Mouse (Mus musculus): ENCODE measurements around the gene Olfr1415.
"Not testable (repeated sequence)": the region's sequence is repeated elsewhere in the genome, so short reads cannot be mapped to it uniquely, and the experiment has no call there.

The Olfr1415 gene

DNA sequence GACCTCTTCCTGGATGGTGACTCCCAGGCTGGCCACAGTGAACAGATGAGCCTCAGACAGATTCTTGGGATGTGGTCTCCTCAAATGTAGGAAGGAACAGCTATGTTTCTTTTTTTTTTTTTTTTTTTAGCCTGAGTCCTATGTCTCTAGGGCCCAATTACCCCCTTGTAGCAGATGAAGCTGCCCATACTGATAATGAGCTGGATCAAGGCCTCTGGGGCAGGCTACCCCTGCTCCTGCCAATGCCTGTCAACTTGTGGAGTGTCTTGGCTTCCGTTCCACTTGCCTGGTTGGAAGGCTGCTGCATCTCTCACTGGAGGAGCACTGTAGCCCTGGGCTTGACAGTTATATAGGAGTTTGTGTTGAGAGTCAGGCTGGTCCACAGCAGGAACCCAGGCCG lies at the start of gene Olfr1415:
TSS of gene Olfr1415 (minus strand) at position 101 of the 400 bp plus-strand sequence.
- DNase-seq = no peak

DNA sequence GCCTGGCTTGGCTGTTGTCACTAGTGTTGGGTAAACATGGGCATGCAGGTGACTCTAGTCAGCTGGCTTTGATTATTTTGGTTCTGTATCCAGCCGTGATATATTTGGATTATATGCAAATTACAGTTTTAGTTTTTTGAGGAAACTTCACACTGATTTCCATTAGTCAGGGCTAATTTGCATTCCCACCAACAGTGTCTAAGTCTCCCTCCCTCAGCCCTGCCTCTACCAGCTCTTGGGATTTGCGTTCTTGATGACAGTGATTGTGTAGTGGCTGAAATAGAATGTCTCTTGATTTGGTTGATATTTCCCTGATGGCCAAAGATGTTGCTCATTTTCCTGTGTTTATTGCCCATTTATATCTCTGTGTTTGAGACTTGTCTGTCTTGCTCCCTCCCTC lies 43.2 kb upstream of the Olfr1415 start:
- no peak for DNase-seq

DNA sequence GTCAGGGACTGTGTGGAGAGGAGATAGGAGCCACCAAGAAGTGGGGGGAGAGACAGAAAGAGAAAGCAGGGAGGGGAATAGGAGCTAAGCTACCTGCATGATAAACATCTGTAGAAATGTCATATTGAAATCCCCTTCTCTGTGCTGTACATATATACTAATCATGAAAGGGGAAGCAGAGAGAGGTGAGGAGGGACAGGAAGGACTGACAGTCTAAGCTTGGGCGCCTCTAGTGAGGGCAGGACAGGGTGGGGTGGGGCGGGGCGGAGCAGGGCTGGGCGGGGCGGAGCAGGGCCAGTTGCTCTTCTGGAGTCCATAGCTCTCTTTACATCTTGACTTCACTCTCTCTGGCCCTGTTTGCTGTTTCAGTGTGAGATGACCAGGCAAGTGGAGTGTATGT lies 41.1 kb upstream of the Olfr1415 start:
- DNase-seq = no peak

DNA sequence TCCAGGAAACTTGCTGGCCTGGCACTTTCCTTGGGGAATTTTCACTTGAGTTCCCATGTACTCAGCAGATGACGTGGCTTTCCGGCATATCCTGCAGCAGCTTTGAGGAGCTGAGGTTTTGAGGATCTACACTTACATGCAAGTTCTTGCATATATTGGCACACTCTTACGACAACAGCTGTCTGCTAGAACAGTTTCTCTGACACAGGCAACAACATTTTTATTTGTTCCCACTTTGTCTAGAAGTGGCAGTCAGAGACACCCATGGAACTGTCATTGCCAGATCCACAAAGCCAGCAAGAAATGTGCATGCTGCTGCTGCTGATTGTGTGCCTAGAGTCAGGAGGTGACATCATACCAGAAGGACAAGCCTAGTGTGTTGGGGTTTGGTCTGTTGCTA lies 27.9 kb upstream of the Olfr1415 start:
- no peak for DNase-seq

DNA sequence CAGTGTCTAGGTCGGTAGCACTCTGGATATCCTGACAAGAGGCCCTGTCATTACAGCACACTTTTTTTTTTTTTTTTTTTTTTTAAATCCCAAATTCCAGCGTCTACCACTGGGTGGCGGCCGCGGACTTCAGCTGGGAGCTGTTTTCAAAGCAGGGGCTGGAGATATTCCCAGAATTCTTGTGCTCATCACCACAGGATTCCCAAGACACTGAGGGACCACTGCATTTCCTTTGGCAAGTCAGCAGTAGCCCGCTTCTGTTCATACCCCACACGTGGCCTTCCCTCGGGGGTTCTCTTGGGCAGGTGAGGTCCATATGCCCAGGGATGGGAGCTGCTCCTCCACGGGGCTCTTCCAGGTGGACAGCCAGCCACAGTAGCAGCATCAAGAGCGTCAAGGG lies 25.5 kb upstream of the Olfr1415 start:
- DNase-seq = peak; percentile 39

DNA sequence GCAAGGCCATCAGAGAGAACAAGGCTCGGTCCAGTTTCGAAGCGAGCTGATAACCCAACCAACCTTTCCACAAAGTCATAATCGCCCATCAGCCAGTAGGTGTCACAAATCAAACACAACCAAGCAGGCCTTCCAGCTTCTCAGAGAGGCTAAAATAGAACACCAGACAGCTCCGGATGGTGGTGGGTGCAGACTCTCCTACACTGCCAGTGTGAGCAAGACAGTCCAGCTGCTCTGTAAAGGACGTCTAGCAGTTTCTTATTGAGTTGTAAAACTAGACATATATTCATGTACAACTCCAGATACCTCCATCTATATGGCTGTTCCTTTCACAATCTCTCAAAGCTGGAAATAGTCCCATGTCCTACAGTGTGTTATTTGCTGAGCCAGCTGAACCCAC lies 23.1 kb upstream of the Olfr1415 start:
- peak; percentile 48 for DNase-seq

DNA sequence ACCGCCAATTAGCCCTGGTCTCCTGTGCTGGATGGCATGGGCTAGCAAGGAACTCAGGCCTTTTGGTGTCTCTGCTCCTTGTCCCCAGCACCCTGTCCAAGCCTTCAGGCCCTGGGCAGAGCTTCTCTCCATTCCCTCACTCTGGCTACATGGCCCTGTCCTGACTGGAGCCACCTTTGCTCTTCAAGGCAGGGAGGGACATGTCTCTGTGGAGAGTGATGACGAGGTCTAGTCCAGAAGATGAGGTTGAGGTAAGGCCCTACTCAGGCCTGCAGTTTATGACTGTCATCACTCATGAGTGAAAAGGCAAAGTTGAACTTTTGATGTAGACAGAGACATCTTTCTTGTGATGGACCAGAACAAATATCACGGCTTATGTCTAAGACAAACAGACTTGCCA lies 22.7 kb upstream of the Olfr1415 start, which contains the start of gene Olfr1414:
TSS of gene Olfr1414 (minus strand) at position 101 of the 400 bp plus-strand sequence.
- DNase-seq = no peak

DNA sequence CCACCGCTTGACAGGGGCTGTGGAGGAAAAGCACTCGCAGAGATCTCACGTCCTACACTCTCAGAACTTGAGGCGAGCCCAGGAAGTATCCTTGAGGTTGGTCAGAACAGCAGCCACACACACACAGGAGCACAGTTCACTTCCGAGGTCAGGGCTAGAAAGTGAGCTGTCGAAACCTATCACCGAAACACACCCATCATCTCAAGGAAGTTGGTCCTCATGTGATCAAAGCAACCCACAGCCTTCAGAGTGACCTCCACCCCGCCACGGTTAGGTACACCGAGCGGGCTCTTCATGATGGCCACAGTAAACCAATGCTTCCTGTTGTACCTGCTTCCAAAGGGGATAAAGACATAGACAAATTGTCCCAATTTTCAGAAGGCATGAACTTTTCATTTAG lies 19.5 kb upstream of the Olfr1415 start:
- no peak for DNase-seq

DNA sequence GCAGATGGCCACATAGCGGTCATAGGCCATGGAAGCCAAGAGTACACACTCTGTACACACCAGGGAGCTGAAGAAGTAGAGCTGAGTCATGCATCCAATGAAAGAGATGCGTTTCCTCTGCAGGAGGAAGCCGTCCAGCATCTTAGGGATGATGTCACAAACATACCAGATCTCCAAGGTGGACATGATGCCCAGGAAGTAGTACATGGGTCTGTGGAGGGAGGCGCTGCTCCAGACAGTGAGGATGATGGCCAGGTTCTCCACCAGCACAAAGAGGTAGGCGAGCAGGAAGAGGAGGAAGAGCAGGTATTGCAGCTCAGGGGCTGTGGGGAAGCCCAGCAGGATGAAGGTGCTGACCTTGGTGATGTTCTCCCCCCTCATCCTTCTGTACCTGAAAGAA lies 15.7 kb upstream of the Olfr1415 start:
- DNase-seq = not testable (repeated sequence)

DNA sequence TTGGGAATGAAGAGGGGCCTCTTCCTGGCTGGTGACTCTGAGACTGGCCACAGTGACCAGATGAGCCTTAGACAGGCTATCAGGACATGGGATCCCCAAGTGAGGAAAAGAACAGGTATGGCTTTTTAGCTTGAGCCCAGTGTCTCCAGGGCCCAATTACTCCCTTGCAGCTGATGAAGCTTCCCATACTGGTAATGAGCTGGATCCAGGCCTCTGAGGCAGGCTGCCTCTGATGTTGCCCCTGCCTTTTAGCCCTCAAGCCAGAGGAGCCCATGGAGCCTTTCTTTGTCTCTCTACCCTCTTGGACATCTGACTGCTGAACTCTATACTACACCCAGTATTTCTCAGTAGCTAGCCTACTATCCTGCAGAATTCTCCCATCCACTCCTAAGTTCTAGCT lies 10.9 kb downstream of the Olfr1415 start, which contains the start of gene Olfr1416:
TSS of gene Olfr1416 (minus strand) at position 101 of the 400 bp plus-strand sequence.
- DNase-seq = no peak

DNA sequence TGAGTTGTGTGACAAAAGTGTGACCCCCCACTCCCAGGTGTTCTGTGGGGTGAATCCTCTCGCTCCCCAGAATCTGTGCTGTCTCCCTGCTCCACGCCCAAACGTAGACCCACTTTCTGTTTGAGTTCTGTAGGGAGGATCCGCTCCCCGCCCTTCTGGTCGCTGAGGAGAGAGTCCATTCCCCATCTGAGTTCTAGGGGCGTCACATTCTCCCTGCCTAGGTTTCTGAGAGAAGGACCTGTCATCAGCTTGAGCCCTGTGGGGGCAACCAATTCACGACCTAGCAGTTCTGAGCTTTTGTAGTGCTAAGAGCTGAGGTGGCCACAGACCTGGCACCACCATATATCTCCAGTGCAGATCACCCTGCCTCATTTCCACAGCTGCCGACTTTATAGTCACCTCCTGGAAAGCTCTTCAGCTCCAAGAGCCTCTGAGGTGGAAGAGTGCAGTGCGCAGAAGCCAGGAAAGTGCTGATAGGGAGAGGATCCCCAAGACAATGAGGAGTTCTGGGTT lies 21.8 kb downstream of the Olfr1415 start:
- no peak for DNase-seq

DNA sequence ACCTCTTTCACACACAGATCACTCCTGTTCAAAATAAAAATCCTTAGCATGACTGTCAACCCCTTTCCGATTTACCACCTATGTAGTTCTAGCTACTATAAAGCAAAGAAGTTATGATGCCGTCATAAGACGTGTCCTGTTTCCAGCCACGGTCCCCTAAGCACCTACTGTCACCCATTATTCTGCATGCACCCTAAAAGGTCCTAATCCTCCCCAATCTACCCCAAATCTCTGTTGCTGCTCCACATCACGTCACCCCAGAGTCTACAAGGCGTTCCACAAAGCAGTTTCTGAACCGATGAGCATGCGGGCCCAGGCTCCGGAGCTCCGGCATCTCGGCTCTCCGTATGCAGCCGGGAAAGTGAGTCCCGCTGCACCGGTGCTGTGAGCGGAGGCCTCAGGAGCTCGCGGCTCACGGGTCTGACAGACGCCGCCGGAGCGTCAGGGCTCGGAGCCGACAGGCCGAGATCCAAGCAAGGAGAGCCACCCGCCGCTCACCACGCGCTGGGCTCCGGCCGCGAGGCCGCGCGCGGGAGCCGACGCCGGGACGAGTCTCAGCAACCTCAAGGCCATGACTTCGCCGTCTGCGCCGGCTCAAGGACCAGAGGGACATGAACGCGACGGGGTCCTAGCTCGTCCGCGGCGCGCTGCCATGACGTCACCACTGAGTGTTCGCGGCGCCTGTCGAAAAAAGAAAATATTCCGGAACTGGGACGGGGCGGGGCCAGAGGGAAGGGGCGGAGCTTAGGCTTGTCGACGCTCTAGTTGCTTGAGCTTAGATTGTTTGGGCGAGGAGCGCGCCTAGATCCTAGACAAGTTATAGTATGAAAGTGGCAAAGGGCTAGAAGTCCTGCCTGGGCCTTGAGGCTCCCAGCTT lies 22.5 kb downstream of the Olfr1415 start, which contains the start of gene Ndufa10:
TSS of gene Ndufa10 (minus strand) at position 696 of the 877 bp plus-strand sequence.
- peak; percentile 88 for DNase-seq

DNA sequence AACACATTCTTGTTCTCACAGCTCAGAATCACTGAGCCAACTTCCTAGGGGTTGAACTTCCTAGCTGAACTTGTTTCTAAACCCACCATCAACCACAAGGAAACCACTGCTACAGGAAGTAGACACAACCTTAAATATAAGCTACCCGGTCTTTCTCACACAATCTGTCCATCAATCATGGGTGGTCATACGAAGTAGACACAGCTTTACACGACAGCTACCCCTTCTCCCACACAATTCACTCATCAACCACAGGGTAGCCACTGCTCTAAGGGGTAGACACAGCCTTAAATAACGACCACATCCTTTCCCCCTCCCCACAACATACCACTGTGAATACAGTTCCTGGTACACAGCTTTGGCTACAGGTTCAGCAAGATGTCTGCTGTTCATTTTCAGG lies 27.0 kb downstream of the Olfr1415 start:
- DNase-seq = no peak

DNA sequence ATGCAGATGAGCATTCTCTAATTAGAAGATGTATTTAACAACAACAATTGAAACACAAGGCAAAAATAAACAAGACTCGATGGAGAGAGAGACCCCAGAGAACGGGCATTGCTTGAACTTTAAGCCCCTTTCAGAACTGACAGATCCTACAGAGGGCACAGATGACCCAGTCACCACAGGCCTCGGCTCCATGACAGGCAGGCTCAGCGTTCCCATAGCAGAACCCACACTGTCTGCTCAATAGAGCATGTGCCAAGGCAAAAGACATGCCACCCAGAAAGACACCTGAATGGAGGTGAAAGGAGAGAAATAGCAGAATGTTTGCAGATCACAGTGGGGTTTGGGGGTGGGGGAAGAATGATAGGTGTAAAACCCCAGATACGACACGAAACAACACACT lies 37.5 kb downstream of the Olfr1415 start:
- no peak for DNase-seq

DNA sequence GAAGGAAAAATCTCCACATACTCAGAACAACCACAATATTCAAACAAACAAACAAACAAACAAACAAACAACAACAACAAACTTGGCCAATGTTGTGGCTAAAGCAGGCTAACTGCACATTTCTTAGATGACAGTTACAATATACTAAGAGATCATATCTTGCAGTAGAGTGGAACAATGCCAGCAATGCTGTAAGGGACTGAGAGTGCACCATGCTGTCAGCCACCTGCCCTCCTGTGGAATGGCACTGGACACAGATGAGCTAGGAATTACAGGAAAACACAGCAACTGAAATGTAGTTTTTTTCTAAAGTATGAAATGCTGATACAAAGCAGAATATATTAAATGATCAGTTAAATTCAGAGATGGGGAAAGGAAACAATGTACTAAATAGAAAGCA lies 38.1 kb downstream of the Olfr1415 start:
- DNase-seq = no peak

DNA sequence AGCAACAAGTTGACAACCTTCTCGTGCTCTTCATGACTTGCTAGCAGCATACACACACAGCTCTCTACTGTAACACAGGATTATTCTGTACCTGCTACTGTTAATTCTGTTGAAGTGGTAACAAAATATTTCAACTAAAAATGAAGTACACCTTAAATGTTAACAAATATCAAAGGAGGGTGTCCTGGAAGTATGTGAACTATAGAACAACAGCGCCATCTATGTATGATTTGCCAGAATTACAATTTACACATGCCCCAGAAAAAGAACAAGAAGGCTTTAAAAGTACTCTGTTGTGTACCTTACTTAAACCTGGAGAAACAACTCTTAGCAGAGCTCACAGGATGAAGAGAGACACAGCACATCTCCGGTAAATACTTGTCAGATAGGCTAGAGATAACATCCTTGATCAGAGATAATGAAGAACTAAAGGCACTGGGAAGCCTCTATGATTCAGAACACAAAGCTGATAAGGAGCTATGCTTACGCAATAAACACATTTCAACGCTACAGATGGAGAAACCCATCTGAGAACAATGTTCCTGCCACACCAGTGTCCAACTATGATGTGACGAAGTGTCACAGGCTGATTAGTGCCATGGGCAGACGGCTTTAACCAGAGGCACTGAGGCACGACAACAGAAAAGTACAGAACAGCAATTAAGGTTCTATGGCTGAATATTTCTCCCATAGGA lies 42.0 kb downstream of the Olfr1415 start:
- DNase-seq = no peak

DNA sequence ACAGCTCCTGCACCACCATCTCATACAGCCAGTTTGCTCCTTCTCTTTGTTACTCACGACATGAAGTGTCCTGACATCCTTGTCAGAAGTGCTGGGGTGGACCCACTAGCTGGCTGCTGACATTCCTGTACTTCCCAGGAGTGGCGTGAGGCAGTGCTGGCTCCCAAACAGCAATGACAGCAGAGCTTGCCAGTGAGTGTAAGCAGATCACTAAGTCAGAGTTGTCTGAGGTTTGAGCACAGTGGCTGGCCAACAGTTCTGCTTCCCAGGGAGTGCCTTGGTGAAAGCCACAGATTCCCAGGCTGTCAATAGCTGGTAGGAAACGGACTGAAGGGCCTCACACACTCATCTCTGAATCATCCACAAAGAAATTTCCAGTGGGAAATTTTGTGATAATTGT lies 47.6 kb downstream of the Olfr1415 start:
- no peak for DNase-seq

DNA sequence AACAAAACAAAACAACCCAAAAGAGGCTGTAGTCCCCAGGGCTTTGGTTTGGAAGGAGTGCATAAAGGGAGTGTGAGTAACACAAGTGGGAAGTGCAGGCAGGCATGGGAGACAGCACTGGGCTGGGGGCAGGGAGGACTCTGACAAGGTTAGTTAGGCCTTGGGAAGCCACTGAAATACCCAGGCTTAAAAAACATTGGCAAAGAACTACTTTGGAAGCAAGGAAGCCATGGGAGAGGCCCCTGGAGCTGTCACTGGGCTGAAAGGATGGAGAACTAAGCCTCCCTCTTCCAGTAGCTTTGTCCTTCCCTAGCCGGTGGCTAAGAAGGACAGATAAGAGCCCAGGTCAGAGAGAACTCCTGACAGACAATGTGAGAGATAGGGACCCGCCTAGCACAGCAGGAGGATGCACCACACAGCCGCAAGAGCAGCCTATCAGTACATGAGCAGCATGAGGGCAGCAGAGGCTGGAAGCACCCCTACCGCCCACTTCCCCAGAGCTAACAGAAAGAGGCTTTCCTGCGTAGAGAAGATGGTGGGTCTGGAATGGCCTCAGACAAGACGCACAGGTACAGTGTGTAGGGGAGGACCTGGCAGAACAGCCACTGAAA lies 54.3 kb downstream of the Olfr1415 start:
- DNase-seq = no peak

DNA sequence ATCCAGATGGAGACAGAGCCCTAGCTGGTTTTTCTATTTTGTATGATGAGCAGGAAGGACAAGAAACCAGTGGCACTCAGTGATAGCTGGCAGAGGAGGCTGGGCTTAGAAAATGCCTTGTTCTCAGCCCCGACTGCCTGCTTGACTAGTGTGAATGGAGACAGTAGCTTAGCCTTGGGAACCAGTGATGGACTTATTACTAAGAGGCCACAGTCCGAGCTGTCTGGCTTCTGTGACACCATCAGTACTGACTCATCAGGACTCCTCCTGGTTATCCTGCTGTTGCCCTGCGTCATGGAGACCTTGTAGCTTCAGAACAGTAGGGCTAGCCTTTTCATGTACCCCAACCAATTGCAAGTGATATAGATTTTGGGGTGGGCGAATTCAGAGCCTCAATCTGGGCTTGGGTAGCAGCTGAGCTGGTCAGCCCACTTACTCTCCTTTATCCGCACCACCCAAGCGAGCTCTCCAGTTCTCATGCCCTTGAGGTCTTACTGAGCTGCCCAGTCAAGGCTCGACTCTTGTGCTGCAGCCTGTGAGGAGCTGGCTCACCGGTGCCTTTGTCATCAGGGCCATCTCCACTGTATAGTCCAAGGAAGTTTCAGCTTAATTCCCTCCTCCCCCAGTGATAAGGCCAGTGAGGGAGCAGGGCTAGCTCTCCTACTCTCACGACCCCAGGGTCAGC lies 55.7 kb downstream of the Olfr1415 start:
- no peak for DNase-seq

All from right cerebral cortex, postnatal 25 days (tissue).